Mouse (Mus musculus) ES-E14 (cell line): ENCODE measurements around the gene Rundc3b.

Source experiments
- CHD2 ChIP-seq: IDR thresholded peaks from 2 replicates; pipeline ENCODE4 v1.6.1; 2014; ENCODE audit warnings: mild to moderate bottlenecking, low read depth, low read length, inconsistent platforms
- HCFC1 ChIP-seq: IDR thresholded peaks from 2 replicates; pipeline ENCODE4 v1.6.1; 2012; ENCODE audit warnings: low read length, inconsistent platforms, borderline replicate concordance; ENCODE audit not compliant: insufficient read depth
- MAFK ChIP-seq: IDR thresholded peaks from 2 replicates; pipeline ENCODE4 v1.6.1; 2014; ENCODE audit warnings: mild to moderate bottlenecking, low read depth, low read length, inconsistent platforms; ENCODE audit not compliant: insufficient read depth
- ZC3H11A ChIP-seq: IDR thresholded peaks from 2 replicates; pipeline ENCODE4 v1.6.1; 2012; ENCODE audit warnings: low read depth, mild to moderate bottlenecking, inconsistent platforms, low read length, borderline replicate concordance
- ZNF384 ChIP-seq: IDR thresholded peaks from 2 replicates; pipeline ENCODE4 v1.6.1; 2012; ENCODE audit warnings: low read depth, low read length, inconsistent platforms

GRCm38 (mm10) chr5:8541120-8542117, 81.3 kb downstream of the Rundc3b start:
- TF ChIP-seq HCFC1 (no peak), MAFK (no peak), CHD2 (no peak), ZC3H11A (no peak), ZNF384 (no peak)
